Mouse (Mus musculus) thymus, adult 2 months (tissue): ENCODE measurements around the gene Siglec1. TPM values are rescaled to one million over a fixed set of nuclear protein-coding genes. Genes with fewer than 3 reads are reported as not detected.
A peak's percentile ranks its signal among the peaks of the same experiment; 100 is the strongest.

Experiments
- DNase-seq: peaks from one replicate; pipeline ENCODE4 v3.0.0; 2021
- H3K27ac ChIP-seq: fragments of 200-500 bp; 2 replicates; pipeline ENCODE4 v1.5.1; 2012; ENCODE audit warnings: low read length, control low read depth; ENCODE audit not compliant: control insufficient read depth, insufficient read depth
- H3K27me3 ChIP-seq: fragments of 200-500 bp; 2 replicates; pipeline ENCODE4 v1.6.1; 2012; ENCODE audit warnings: mild to moderate bottlenecking, low read length, moderate library complexity, mixed read lengths; ENCODE audit not compliant: control insufficient read depth, insufficient read depth
- H3K36me3 ChIP-seq: fragments of 200-500 bp; 2 replicates; pipeline ENCODE4 v1.6.1; 2012; ENCODE audit warnings: mild to moderate bottlenecking, low read length, moderate library complexity; ENCODE audit not compliant: control insufficient read depth, insufficient read depth
- H3K4me1 ChIP-seq: fragments of 200-500 bp; replicated peaks from 2 replicates; pipeline ENCODE4 v1.6.1; 2012; ENCODE audit warnings: low read length; ENCODE audit not compliant: control insufficient read depth, insufficient read depth
- H3K4me3 ChIP-seq: fragments of 200-500 bp; 2 replicates; pipeline ENCODE4 v1.5.1; 2012; ENCODE audit warnings: mild to moderate bottlenecking, low read length, control low read depth, moderate library complexity; ENCODE audit not compliant: control insufficient read depth, insufficient read depth
- CTCF ChIP-seq: fragments of 200-500 bp; IDR thresholded peaks from 2 replicates; pipeline ENCODE4 v1.5.1; 2012; ENCODE audit warnings: mild to moderate bottlenecking, control low read depth, low read length, moderate library complexity, borderline replicate concordance; ENCODE audit not compliant: control insufficient read depth, poor library complexity, insufficient read depth; ENCODE audit errors: extremely low read depth
- POLR2A ChIP-seq: fragments of 200-500 bp; IDR thresholded peaks from 2 replicates; pipeline ENCODE4 v1.6.1; 2012; ENCODE audit warnings: mild to moderate bottlenecking, low read length, control low read depth, moderate library complexity; ENCODE audit not compliant: control insufficient read depth, poor library complexity, insufficient read depth; ENCODE audit errors: extremely low read depth
- WGBS: fragments of 180-500 bp; shearing (Covaris S2); methylation state at CpG from one replicate; pipeline ENCODE4 v1.1.7; 2018; 5-methylcytosine and 5-hydroxymethylcytosine counted together
- polyA plus RNA-seq: library from polyadenylated mRNA; depleted of rRNA; stranded (reverse); fragments of >200 nt; gene quantifications from 2 replicates; pipeline ENCODE4 v1.2.3, GENCODE M21; 2012

Gene Siglec1
- polyA plus RNA-seq, 1 experiment = 10.4 TPM

DNA sequence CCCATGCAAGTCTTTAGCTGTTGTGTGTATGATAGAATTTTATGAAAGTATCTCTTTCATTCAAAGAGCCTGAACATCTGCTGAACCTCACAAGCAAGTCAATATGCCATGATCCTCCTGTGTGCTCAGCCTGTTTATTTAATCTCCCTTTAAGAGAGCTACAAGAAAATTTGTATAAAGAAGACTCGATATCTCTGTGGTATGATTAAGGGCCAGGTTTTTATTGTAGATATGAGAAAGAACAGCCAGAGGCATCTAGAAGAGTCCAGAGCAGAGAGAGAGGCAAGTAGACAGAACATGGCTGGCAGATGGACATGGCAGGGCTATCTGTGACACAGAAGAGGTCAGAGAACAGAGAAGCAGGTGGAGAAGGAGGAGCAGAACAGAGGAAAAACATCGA lies 40.5 kb downstream of the Siglec1 start:
- DNase-seq = no peak
- Histone ChIP-seq H3K27ac (no peak overlapping the region), H3K27me3 (no peaks in the 10 kb centered on the region; the same call in 1 of the 2 replicates), H3K4me3 (no peak overlapping the region), H3K36me3 (no peaks in the 10 kb centered on the region), H3K4me1 (0 out of 2 replicates have a peak, but pooled peaks cover 6% of the 10 kb centered on the region)
- WGBS = 91% methylated on average over 2 of the region's 2 CpGs
- TF ChIP-seq CTCF = no peak
- TF ChIP-seq POLR2A = no peak

DNA sequence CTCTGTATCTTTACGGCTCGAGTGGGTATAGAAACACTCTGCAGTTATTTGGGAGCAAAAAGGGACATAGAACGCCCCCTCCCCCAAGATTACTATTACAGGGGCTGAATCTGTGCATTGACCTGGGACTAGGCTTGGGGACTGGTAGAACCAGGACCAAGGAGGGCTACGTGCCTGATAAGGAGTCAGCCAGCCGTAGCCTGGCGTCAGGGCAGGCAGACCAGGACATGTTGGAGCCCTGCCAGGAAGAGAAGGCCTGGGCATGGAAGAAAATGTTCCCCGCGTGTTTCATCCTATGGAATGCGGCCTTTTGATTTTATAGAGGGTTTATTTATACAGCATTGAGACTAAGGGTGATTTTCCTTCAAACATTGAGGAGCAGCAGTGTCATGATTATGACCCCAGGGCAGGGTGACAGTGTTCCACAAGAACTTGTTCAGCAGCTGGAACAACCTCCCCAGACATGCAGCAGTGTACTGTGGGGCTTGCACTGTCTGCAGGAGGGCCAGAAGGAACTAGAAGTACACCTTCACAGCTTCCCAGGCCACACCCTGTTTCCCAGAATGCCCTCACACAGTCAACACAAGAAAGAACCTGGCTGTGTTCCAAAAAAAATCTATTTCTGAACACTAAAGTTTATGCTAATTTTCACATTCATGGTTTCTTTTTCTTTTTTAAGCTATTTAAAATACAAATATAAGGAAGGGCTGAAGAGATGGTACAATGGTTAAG lies 41.4 kb downstream of the Siglec1 start:
- WGBS = 95% methylated on average over 9 of the region's 9 CpGs
- no peak overlapping the region for H3K4me3 ChIP-seq
- TF ChIP-seq CTCF (no peak), POLR2A (no peak)
- DNase-seq = no peak
- H3K27me3 ChIP-seq = no peaks in the 10 kb centered on the region; the same call in 1 of the 2 replicates
- H3K36me3 ChIP-seq = no peaks in the 10 kb centered on the region
- no peak overlapping the region for H3K27ac ChIP-seq
- 0 out of 2 replicates have a peak, but pooled peaks cover 8% of the 10 kb centered on the region for H3K4me1 ChIP-seq

GRCm38 (mm10) chr2:131044354-131044852 lies 42.2 kb downstream of the Siglec1 start:
- Histone ChIP-seq H3K27me3 (no peaks in the 10 kb centered on the region; the same call in 1 of the 2 replicates), H3K36me3 (no peaks in the 10 kb centered on the region), H3K27ac (no peak overlapping the region), H3K4me3 (no peak overlapping the region), H3K4me1 (0 out of 2 replicates have a peak, but pooled peaks cover 8% of the 10 kb centered on the region)
- no peak for DNase-seq
- 44% methylated on average over 7 of the region's 7 CpGs for WGBS
- TF ChIP-seq CTCF (no peak), POLR2A (no peak)

DNA sequence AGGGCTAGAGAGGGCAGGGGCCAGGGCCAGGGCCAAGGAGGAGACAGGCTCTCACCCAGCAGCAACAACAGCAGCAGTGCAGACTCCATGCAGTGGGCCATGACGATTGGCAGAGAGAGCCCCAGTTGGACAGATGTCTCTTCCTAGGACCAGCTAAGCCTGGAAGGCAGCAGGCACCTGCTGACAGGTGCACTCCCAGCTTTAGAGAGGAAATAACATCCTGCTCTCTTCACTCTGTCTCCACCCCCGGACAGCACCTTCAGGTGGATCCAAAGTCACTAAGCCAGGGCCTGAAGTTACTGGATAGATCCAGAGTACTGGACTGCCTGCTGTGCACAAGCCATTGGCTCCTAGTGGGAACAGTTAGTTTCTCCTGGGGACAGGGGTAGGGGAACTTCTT lies 43.6 kb downstream of the Siglec1 start, which contains the start of gene Gfra4:
Gfra4 (minus strand) TSS at position 101 of the 400 bp plus-strand sequence.
- Histone ChIP-seq H3K36me3 (no peaks in the 10 kb centered on the region), H3K4me3 (no peak within 1 kb of the TSS), H3K27me3 (no peaks in the 10 kb centered on the region; the same call in 1 of the 2 replicates), H3K4me1 (0 out of 2 replicates have a peak, but pooled peaks cover 8% of the 10 kb centered on the region), H3K27ac (no peak within 1 kb of the TSS)
- DNase-seq = no peak
- TF ChIP-seq POLR2A (no peak), CTCF (no peak)
- 88% methylated on average over 2 of the region's 2 CpGs for WGBS

- WGBS = 6% methylated on average over 113 of the region's 115 CpGs
- Histone ChIP-seq H3K27me3 (no peaks in the 10 kb centered on the region; the same call in 1 of the 2 replicates), H3K4me3 (peak overlapping the region; percentile 11; the same call in 1 of the 2 replicates), H3K36me3 (no peaks in the 10 kb centered on the region), H3K27ac (no peak overlapping the region), H3K4me1 (0 out of 2 replicates have a peak, but pooled peaks cover 8% of the 10 kb centered on the region)
- TF ChIP-seq CTCF = no peak
- TF ChIP-seq POLR2A = no peak
- no peak for DNase-seq
Measured at GRCm38 (mm10) chr2:131040854-131041825, 45.4 kb downstream of the Siglec1 start.

DNA sequence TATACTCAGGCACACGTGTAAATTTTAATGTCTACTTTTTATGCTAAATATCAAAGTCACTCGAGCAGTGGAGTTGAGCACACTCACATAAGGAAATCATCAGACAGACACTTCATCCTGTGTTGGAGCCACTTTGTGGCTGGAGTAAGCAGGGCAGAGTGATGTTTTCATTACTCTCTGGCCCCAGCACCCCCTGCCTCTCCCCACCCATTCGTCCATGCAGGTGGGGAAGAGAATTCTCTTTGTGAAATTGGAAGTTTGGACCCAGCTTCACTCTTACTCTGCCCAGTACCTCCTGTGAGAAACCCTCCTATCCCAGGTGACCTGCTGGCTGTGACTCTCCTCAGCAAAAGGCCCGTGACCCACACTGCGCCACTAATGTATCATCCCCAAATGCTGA lies 47.9 kb downstream of the Siglec1 start:
- WGBS = 89% methylated on average over 5 of the region's 5 CpGs
- TF ChIP-seq POLR2A = no peak
- no peak for TF ChIP-seq CTCF

More for the DNA sequence above, 47.9 kb downstream of the Siglec1 start:
- Histone ChIP-seq H3K4me3 (no peak overlapping the region), H3K27me3 (no peaks in the 10 kb centered on the region; the same call in 1 of the 2 replicates), H3K27ac (no peak overlapping the region), H3K36me3 (no peaks in the 10 kb centered on the region), H3K4me1 (0 out of 2 replicates have a peak, but pooled peaks cover 8% of the 10 kb centered on the region)
- no peak for DNase-seq
